Mouse (Mus musculus) liver, postnatal 0 days (tissue): ENCODE data around the gene Kctd11. TPM values are rescaled to one million over a fixed set of nuclear protein-coding genes. Genes with fewer than 3 reads are reported as not detected.
A peak's percentile ranks its signal among the peaks of the same experiment; 100 is the strongest.

ENCODE experiments used
- ATAC-seq: fragments of 200-750 bp; cut with Nextera tagmentation; 2 replicates; pipeline ENCODE4 v1.8.0; 2017; ENCODE audit warnings: mild to moderate bottlenecking, moderate library complexity
- DNase-seq: peaks from one replicate; pipeline ENCODE4 v3.0.0-alpha.2; 2016
- H3K27ac ChIP-seq: fragments of 300-500 bp; sonication (generic); 2 replicates; pipeline ENCODE4 v1.5.1; 2014; ENCODE audit warnings: antibody characterized with exemption, moderate library complexity, mild to moderate bottlenecking, low read depth
- H3K27me3 ChIP-seq: fragments of 300-500 bp; sonication (generic); 2 replicates; pipeline ENCODE4 v1.6.1; 2014; ENCODE audit warnings: low read length, control low read depth, mixed read lengths; ENCODE audit not compliant: insufficient read depth
- H3K36me3 ChIP-seq: fragments of 300-500 bp; sonication (generic); replicated peaks from 2 replicates; pipeline ENCODE4 v1.6.1; 2014; ENCODE audit warnings: mild to moderate bottlenecking, control low read depth, low read length, moderate library complexity, mixed read lengths; ENCODE audit not compliant: insufficient read depth
- H3K4me1 ChIP-seq: fragments of 300-500 bp; sonication (generic); 2 replicates; pipeline ENCODE4 v1.6.1; 2014; ENCODE audit warnings: antibody characterized with exemption, mild to moderate bottlenecking, control low read depth; ENCODE audit not compliant: insufficient read depth
- H3K4me2 ChIP-seq: fragments of 300-500 bp; sonication (generic); 2 replicates; pipeline ENCODE4 v1.6.1; 2014; ENCODE audit warnings: low read depth, mild to moderate bottlenecking, low read length, moderate library complexity, mixed read lengths
- H3K4me3 ChIP-seq: fragments of 300-500 bp; sonication (generic); 2 replicates; pipeline ENCODE4 v1.5.1; 2014; ENCODE audit warnings: low read depth, low read length
- H3K9ac ChIP-seq: fragments of 300-500 bp; sonication (generic); replicated peaks from 2 replicates; pipeline ENCODE4 v1.6.1; 2014; ENCODE audit warnings: mild to moderate bottlenecking, moderate library complexity
- H3K9me3 ChIP-seq: fragments of 300-500 bp; sonication (generic); 2 replicates; pipeline ENCODE4 v1.6.1; 2016; ENCODE audit warnings: mild to moderate bottlenecking, control low read depth, low read length, mixed read lengths
- CTCF ChIP-seq: sonication (generic); IDR thresholded peaks from 2 replicates; pipeline ENCODE4 v1.5.1; 2016; ENCODE audit warnings: antibody characterized with exemption, low read depth
- EP300 ChIP-seq: IDR thresholded peaks from 2 replicates; pipeline ENCODE4 v1.6.1; 2016; ENCODE audit warnings: antibody characterized with exemption, low read depth, mild to moderate bottlenecking
- WGBS: fragments of 180-500 bp; shearing (Covaris S2); extraction: QIAGEN DNeasy Blood & Tissue Kit; methylation state at CpG from one replicate; pipeline ENCODE4 v1.1.7; 2014; ENCODE audit not compliant: insufficient replicate concordance; 5-methylcytosine and 5-hydroxymethylcytosine counted together
- polyA plus RNA-seq: library from polyadenylated mRNA; unstranded; fragments of >200 nt; fragmentation: Nextera tagmentation; extraction: Ambion mirVana; gene quantifications from 2 replicates; pipeline ENCODE4 v1.2.1, GENCODE M21; 2015

Gene Kctd11
- polyA plus RNA-seq, 1 experiment from 2014 or later: 0.92 TPM

GRCm38 (mm10) chr11:69876867-69877266 is 4.3 kb downstream of the Kctd11 start:
- H3K27me3 ChIP-seq: no peaks in the 10 kb centered on the region
- H3K9me3 ChIP-seq: no peaks in the 10 kb centered on the region
- peak; percentile 92 for DNase-seq
- H3K4me2 ChIP-seq: peak overlapping the region; percentile 18; the same call in 1 of the 2 replicates
- no peak overlapping the region for H3K4me3 ChIP-seq
- no peak overlapping the region for H3K9ac ChIP-seq
- 0 out of 2 replicates have a peak overlapping the region, but pooled peaks have one; percentile 45 for H3K27ac ChIP-seq
- TF ChIP-seq CTCF (peak; percentile 97), EP300 (no peak)
- H3K4me1 ChIP-seq: peaks cover 44% of the 10 kb centered on the region
- WGBS: 3% methylated on average over 12 of the region's 12 CpGs
- ATAC-seq: peak; percentile 54
- H3K36me3 ChIP-seq: no peaks in the 10 kb centered on the region

DNA sequence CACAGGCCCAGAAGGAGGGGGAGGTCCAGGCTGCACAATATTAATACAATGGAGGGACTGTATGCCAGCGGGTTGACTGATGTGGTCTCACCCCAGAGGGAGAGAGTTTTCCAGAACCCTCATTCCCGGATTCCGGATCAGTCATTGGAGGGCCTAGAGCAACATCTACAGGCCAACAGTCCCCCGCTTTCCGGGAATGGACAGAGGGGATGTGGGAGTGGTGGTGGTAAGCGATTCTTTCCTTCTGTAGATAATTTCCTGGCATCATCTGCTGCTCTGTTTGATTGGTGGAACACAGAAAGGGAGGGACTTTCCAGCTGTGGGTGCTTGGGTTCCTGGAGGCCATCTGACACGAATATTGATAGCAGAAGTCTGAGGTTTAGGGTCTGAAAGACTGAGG is 5.0 kb downstream of the Kctd11 start:
- WGBS: 37% methylated on average over 7 of the region's 7 CpGs
- Histone ChIP-seq H3K9me3 (no peaks in the 10 kb centered on the region), H3K27me3 (no peaks in the 10 kb centered on the region), H3K4me1 (peaks cover 37% of the 10 kb centered on the region), H3K36me3 (no peaks in the 10 kb centered on the region), H3K4me2 (no peak overlapping the region), H3K27ac (0 out of 2 replicates have a peak overlapping the region, but pooled peaks have one; percentile 45), H3K9ac (no peak overlapping the region), H3K4me3 (no peak overlapping the region)
- ATAC-seq (no peak), DNase-seq (no peak)
- TF ChIP-seq CTCF (no peak), EP300 (no peak)

DNA sequence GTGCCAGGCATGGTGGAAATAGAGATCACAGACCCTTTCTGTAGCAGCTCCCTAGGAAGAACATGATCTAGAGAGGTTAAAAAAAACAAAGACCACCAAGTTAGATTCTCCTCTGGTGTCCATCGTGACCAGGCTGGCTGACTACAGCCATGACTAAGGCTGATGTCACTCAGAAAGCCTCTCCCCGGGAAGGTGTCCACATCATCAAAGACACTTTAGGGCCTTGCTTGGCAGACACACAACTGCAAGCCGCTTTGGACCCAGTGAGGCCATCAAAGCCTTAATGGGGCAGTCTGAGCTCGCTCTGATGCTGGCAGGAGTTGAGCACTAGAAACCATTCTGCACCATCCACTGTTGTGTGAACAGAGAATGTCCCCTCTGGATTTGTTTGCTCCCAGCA is 8.8 kb downstream of the Kctd11 start:
- H3K9ac ChIP-seq: no peak overlapping the region
- no peak overlapping the region for H3K27ac ChIP-seq
- H3K9me3 ChIP-seq: no peaks in the 10 kb centered on the region
- no peak for ATAC-seq
- DNase-seq: no peak
- H3K4me3 ChIP-seq: no peak overlapping the region
- H3K36me3 ChIP-seq: no peaks in the 10 kb centered on the region
- 87% methylated on average over 4 of the region's 4 CpGs for WGBS
- no peaks in the 10 kb centered on the region for H3K27me3 ChIP-seq
- no peak for TF ChIP-seq CTCF
- no peak for TF ChIP-seq EP300
- no peak overlapping the region for H3K4me2 ChIP-seq
- H3K4me1 ChIP-seq: peaks cover 14% of the 10 kb centered on the region

GRCm38 (mm10) chr11:69871822-69872221 is 9.4 kb downstream of the Kctd11 start:
- DNase-seq (no peak), ATAC-seq (no peak)
- WGBS: 85% methylated on average over 7 of the region's 7 CpGs
- no peak overlapping the region for H3K9ac ChIP-seq
- H3K4me2 ChIP-seq: no peak overlapping the region
- no peaks in the 10 kb centered on the region for H3K27me3 ChIP-seq
- H3K27ac ChIP-seq: no peak overlapping the region
- no peaks in the 10 kb centered on the region for H3K36me3 ChIP-seq
- peaks cover 10% of the 10 kb centered on the region for H3K4me1 ChIP-seq
- H3K4me3 ChIP-seq: no peak overlapping the region
- no peaks in the 10 kb centered on the region for H3K9me3 ChIP-seq
- TF ChIP-seq EP300 (no peak), CTCF (no peak)

- H3K4me1 ChIP-seq: peaks cover 5% of the 10 kb centered on the region; the same call in 1 of the 2 replicates
- TF ChIP-seq CTCF (no peak), EP300 (no peak)
- no peak overlapping the region for H3K27ac ChIP-seq
- 78% methylated on average over 2 of the region's 2 CpGs for WGBS
- H3K36me3 ChIP-seq: no peaks in the 10 kb centered on the region
- DNase-seq (no peak), ATAC-seq (no peak)
- H3K27me3 ChIP-seq: no peaks in the 10 kb centered on the region
- H3K9ac ChIP-seq: no peak overlapping the region
- H3K9me3 ChIP-seq: no peaks in the 10 kb centered on the region
- H3K4me2 ChIP-seq: no peak overlapping the region
- H3K4me3 ChIP-seq: no peak overlapping the region
Measured at GRCm38 (mm10) chr11:69870289-69871069, 10.7 kb downstream of the Kctd11 start.

GRCm38 (mm10) chr11:69867335-69867734 is 13.9 kb downstream of the Kctd11 start:
- no peak overlapping the region for H3K4me3 ChIP-seq
- DNase-seq: no peak
- H3K9ac ChIP-seq: no peak overlapping the region
- WGBS: 43% methylated on average over 9 of the region's 9 CpGs
- H3K9me3 ChIP-seq: no peaks in the 10 kb centered on the region
- no peak for ATAC-seq
- TF ChIP-seq EP300 (no peak), CTCF (no peak)
- H3K4me1 ChIP-seq: peaks cover 10% of the 10 kb centered on the region
- H3K27me3 ChIP-seq: no peaks in the 10 kb centered on the region
- no peak overlapping the region for H3K4me2 ChIP-seq
- H3K36me3 ChIP-seq: no peaks in the 10 kb centered on the region
- H3K27ac ChIP-seq: no peak overlapping the region
